Mouse (Mus musculus) kidney, postnatal 0 days (tissue): Measurements from ENCODE around the gene Defb45. TPM values are rescaled to one million over a fixed set of nuclear protein-coding genes. Genes with fewer than 3 reads are reported as not detected.

Experiments used
- ATAC-seq: fragments of 200-750 bp; cut with Nextera tagmentation; replicated peaks from 2 replicates; pipeline ENCODE4 v1.8.0; 2017; ENCODE audit warnings: low read depth, moderate number of reproducible peaks, moderate TSS enrichment, moderate library complexity; ENCODE audit not compliant: low FRiP score
- DNase-seq: peaks from one replicate; pipeline ENCODE4 v3.0.0-alpha.2; 2016; ENCODE audit warnings: low spot score
- H3K27ac ChIP-seq: fragments of 300-500 bp; sonication (generic); 2 replicates; pipeline ENCODE4 v1.5.1; 2014; ENCODE audit warnings: mild to moderate bottlenecking
- H3K27me3 ChIP-seq: fragments of 300-500 bp; sonication (generic); 2 replicates; pipeline ENCODE4 v1.6.1; 2014; ENCODE audit warnings: low read length, mixed read lengths; ENCODE audit not compliant: insufficient read depth
- H3K36me3 ChIP-seq: fragments of 300-500 bp; sonication (generic); 2 replicates; pipeline ENCODE4 v1.6.1; 2014; ENCODE audit warnings: low read length, mixed read lengths; ENCODE audit not compliant: insufficient read depth
- H3K4me1 ChIP-seq: fragments of 300-500 bp; sonication (generic); replicated peaks from 2 replicates; pipeline ENCODE4 v1.6.1; 2014; ENCODE audit warnings: antibody characterized with exemption, low read length, mixed read lengths; ENCODE audit not compliant: insufficient read depth
- H3K4me2 ChIP-seq: fragments of 300-500 bp; sonication (generic); 2 replicates; pipeline ENCODE4 v1.6.1; 2014; ENCODE audit warnings: mild to moderate bottlenecking, low read length, moderate library complexity, mixed read lengths
- H3K4me3 ChIP-seq: fragments of 300-500 bp; sonication (generic); replicated peaks from 2 replicates; pipeline ENCODE4 v1.5.1; 2014; ENCODE audit warnings: low read depth, low read length
- H3K9ac ChIP-seq: fragments of 300-500 bp; sonication (generic); 2 replicates; pipeline ENCODE4 v1.6.1; 2014; ENCODE audit warnings: low read depth, low read length
- H3K9me3 ChIP-seq: fragments of 300-500 bp; sonication (generic); replicated peaks from 2 replicates; pipeline ENCODE4 v1.6.1; 2016; ENCODE audit warnings: low read length, inconsistent platforms, mixed read lengths
- CTCF ChIP-seq: IDR thresholded peaks from 2 replicates; pipeline ENCODE4 v1.5.1; 2016; ENCODE audit warnings: antibody characterized with exemption, low read depth, mild to moderate bottlenecking, moderate library complexity
- WGBS: fragments of 180-500 bp; shearing (Covaris S2); extraction: QIAGEN DNeasy Blood & Tissue Kit; methylation state at CpG from one replicate; pipeline ENCODE4 v1.1.7; 2014; 5-methylcytosine and 5-hydroxymethylcytosine counted together
- polyA plus RNA-seq: library from polyadenylated mRNA; unstranded; fragments of >200 nt; fragmentation: Nextera tagmentation; extraction: Ambion mirVana; gene quantifications from 2 replicates; pipeline ENCODE4 v1.2.1, GENCODE M21; 2015

Gene Defb45
- polyA plus RNA-seq, 1 experiment from 2014 or later: not detected

GRCm38 (mm10) chr2:152625256-152625655 is 26.1 kb upstream of the Defb45 start:
- ATAC-seq (no peak), DNase-seq (no peak)
- TF ChIP-seq CTCF: no peak
- WGBS: 19% methylated on average over 1 of the region's 1 CpGs
- Histone ChIP-seq H3K9me3 (no peaks in the 10 kb centered on the region), H3K27ac (no peak overlapping the region), H3K27me3 (no peaks in the 10 kb centered on the region), H3K4me2 (no peak overlapping the region), H3K36me3 (no peaks in the 10 kb centered on the region), H3K4me3 (no peak overlapping the region), H3K4me1 (peaks cover 12% of the 10 kb centered on the region; the same call in 1 of the 2 replicates), H3K9ac (no peak overlapping the region)

- no peak overlapping the region for H3K4me2 ChIP-seq
- WGBS: 71% methylated on average over 2 of the region's 2 CpGs
Measured at GRCm38 (mm10) chr2:152624566-152624965, 25.4 kb upstream of the Defb45 start.

GRCm38 (mm10) chr2:152622953-152623352 is 23.8 kb upstream of the Defb45 start, which contains the start of gene Defb25:
Defb25 (minus strand) TSS chr2:152623053.
- 63% methylated on average over 7 of the region's 7 CpGs for WGBS
- no peak for ATAC-seq
- H3K27me3 ChIP-seq: no peaks in the 10 kb centered on the region
- no peak within 1 kb of the TSS for H3K9ac ChIP-seq
- peak within 1 kb of the TSS; percentile 57 for H3K27ac ChIP-seq
- no peak for TF ChIP-seq CTCF
- H3K4me2 ChIP-seq: no peak within 1 kb of the TSS
- no peak within 1 kb of the TSS for H3K4me3 ChIP-seq
- no peaks in the 10 kb centered on the region for H3K9me3 ChIP-seq
- H3K4me1 ChIP-seq: 0 out of 2 replicates have a peak, but pooled peaks cover 3% of the 10 kb centered on the region
- DNase-seq: no peak
- H3K36me3 ChIP-seq: no peaks in the 10 kb centered on the region

More at GRCm38 (mm10) chr2:152624566-152624965, 25.4 kb upstream of the Defb45 start:
- no peaks in the 10 kb centered on the region for H3K36me3 ChIP-seq
- H3K4me1 ChIP-seq: peaks cover 10% of the 10 kb centered on the region; the same call in 1 of the 2 replicates
- H3K27ac ChIP-seq: no peak overlapping the region
- H3K27me3 ChIP-seq: no peaks in the 10 kb centered on the region
- ATAC-seq (no peak), DNase-seq (no peak)
- H3K4me3 ChIP-seq: no peak overlapping the region
- no peak overlapping the region for H3K9ac ChIP-seq
- H3K9me3 ChIP-seq: no peaks in the 10 kb centered on the region
- no peak for TF ChIP-seq CTCF

- Histone ChIP-seq H3K36me3 (no peaks in the 10 kb centered on the region), H3K9ac (no peak overlapping the region), H3K4me2 (no peak overlapping the region), H3K27ac (peak overlapping the region; percentile 14; the same call in 1 of the 2 replicates), H3K9me3 (no peaks in the 10 kb centered on the region), H3K4me1 (0 out of 2 replicates have a peak, but pooled peaks cover 3% of the 10 kb centered on the region), H3K27me3 (no peaks in the 10 kb centered on the region), H3K4me3 (no peak overlapping the region)
- 17% methylated on average over 13 of the region's 13 CpGs for whole genome bisulfite sequencing
- TF ChIP-seq CTCF: no peak
- DNase-seq (peak; percentile 91), ATAC-seq (peak; percentile 65)
Measured at GRCm38 (mm10) chr2:152622151-152622550, 23.0 kb upstream of the Defb45 start.

- WGBS: 58% methylated on average over 9 of the region's 9 CpGs
- Histone ChIP-seq H3K9me3 (no peaks in the 10 kb centered on the region), H3K27me3 (no peaks in the 10 kb centered on the region), H3K4me1 (0 out of 2 replicates have a peak, but pooled peaks cover 3% of the 10 kb centered on the region), H3K27ac (peak overlapping the region; percentile 52), H3K36me3 (no peaks in the 10 kb centered on the region), H3K4me3 (no peak overlapping the region), H3K9ac (no peak overlapping the region), H3K4me2 (no peak overlapping the region)
- no peak for TF ChIP-seq CTCF
- DNase-seq: peak; percentile 34
- ATAC-seq: no peak
Measured at GRCm38 (mm10) chr2:152620367-152621134, 21.4 kb upstream of the Defb45 start.

GRCm38 (mm10) chr2:152617374-152617773 is 18.2 kb upstream of the Defb45 start:
- ATAC-seq: no peak
- Histone ChIP-seq H3K4me2 (no peak overlapping the region), H3K27me3 (no peaks in the 10 kb centered on the region), H3K4me3 (no peak overlapping the region), H3K4me1 (0 out of 2 replicates have a peak, but pooled peaks cover 2% of the 10 kb centered on the region), H3K27ac (no peak overlapping the region), H3K9me3 (no peaks in the 10 kb centered on the region), H3K9ac (no peak overlapping the region), H3K36me3 (no peaks in the 10 kb centered on the region)
- DNase-seq: no peak
- WGBS: 69% methylated on average over 5 of the region's 5 CpGs
- peak; percentile 66 for TF ChIP-seq CTCF
